Mouse (Mus musculus) E14TG2a.4 (cell line): Measurements from ENCODE around the gene Tet1.

ENCODE experiments used
- H3K27me3 ChIP-seq: 2 replicates; pipeline ENCODE4 v1.6.1; 2014; ENCODE audit warnings: low read length, control low read depth; ENCODE audit not compliant: insufficient read depth
- H3K36me3 ChIP-seq: 2 replicates; pipeline ENCODE4 v1.6.1; 2014; ENCODE audit warnings: low read length, control low read depth; ENCODE audit not compliant: insufficient read depth
- H3K4me1 ChIP-seq: replicated peaks from 2 replicates; pipeline ENCODE4 v1.6.1; 2014; ENCODE audit warnings: low read depth, low read length, control low read depth
- H3K4me3 ChIP-seq: replicated peaks from 2 replicates; pipeline ENCODE4 v1.5.1; 2014; ENCODE audit warnings: mild to moderate bottlenecking, low read length
- H3K9me3 ChIP-seq: 2 replicates; pipeline ENCODE4 v1.6.1; 2014; ENCODE audit warnings: low read length, control low read depth
- CTCF ChIP-seq: conservative IDR thresholded peaks from 2 replicates; pipeline ENCODE4 v1.5.1; 2014; ENCODE audit warnings: low read length
- NANOG ChIP-seq: IDR thresholded peaks from 2 replicates; pipeline ENCODE4 v1.6.1; 2014; ENCODE audit warnings: borderline replicate concordance, low read length, mixed read lengths
- POU5F1 ChIP-seq: IDR thresholded peaks from 2 replicates; pipeline ENCODE4 v1.6.1; 2014; ENCODE audit warnings: low read length, borderline replicate concordance

The Tet1 gene

DNA sequence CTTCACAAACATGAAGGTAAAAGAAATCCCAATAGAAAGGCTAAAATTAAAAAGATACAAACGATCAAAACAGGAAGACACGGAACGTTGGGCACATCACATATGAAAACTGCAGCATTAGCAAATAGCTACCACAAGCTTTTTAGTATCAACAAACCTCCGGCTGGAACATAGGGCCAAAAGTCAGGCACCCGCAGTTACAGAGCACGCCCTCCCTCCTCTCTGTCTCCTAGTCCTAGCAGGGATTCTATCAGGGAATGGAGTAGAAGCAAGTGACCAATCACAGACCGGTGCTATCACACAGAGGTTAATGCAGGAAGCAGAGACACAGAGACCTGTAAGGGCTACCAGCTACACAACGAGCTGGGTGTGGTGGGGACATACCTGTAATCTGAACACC, 84.3 kb downstream of the Tet1 start:
- Histone ChIP-seq H3K36me3 (peaks cover 100% of the 10 kb centered on the region), H3K9me3 (no peaks in the 10 kb centered on the region), H3K4me3 (no peak overlapping the region), H3K27me3 (no peaks in the 10 kb centered on the region), H3K4me1 (peaks cover 69% of the 10 kb centered on the region)
- TF ChIP-seq NANOG = no peak
- no peak for TF ChIP-seq CTCF
- no peak for TF ChIP-seq POU5F1

DNA sequence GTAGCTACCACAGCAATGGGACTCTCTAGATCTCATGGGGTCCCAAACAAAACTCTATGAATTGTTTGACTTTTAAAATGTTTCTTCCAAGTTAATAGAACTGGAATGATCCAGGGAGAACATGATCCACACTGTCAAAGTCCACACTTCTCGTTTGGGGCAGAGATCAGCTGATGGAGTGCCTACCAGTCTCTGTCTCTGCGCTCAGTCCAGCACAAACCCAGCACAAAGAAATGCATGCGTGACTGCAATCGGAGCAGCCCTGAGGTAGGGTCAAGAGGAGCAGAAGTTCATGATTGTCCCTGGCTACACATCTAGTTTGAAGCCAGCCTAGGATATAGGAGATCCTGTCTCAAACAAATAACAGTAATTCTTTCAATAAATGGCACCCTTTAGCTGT, 85.4 kb downstream of the Tet1 start:
- TF ChIP-seq CTCF (no peak), POU5F1 (no peak), NANOG (no peak)
- Histone ChIP-seq H3K4me3 (no peak overlapping the region), H3K4me1 (peaks cover 60% of the 10 kb centered on the region), H3K36me3 (peaks cover 100% of the 10 kb centered on the region), H3K9me3 (no peaks in the 10 kb centered on the region), H3K27me3 (no peaks in the 10 kb centered on the region)

DNA sequence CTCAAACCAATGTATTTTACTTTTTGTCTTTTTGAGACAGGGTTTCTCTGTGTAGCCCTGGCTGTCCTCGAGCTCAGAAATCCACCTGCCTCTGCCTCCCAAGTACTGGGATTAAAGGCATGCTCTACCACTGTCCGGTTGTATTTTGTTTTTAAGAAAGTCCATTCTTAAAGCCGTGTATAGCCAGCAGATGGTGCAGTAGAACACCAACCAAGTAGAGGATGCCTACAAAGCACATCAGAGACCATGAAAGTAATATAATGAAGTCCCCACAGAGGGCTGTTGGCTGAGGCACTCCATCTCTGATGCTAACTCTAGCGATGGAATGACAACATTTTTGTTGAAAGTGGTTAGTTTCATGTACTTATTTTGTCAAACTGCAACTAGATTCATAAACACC, 98.8 kb downstream of the Tet1 start:
- Histone ChIP-seq H3K4me1 (peaks cover 26% of the 10 kb centered on the region), H3K36me3 (peaks cover 100% of the 10 kb centered on the region), H3K27me3 (no peaks in the 10 kb centered on the region), H3K9me3 (no peaks in the 10 kb centered on the region), H3K4me3 (no peak overlapping the region)
- TF ChIP-seq NANOG (no peak), POU5F1 (no peak), CTCF (no peak)

DNA sequence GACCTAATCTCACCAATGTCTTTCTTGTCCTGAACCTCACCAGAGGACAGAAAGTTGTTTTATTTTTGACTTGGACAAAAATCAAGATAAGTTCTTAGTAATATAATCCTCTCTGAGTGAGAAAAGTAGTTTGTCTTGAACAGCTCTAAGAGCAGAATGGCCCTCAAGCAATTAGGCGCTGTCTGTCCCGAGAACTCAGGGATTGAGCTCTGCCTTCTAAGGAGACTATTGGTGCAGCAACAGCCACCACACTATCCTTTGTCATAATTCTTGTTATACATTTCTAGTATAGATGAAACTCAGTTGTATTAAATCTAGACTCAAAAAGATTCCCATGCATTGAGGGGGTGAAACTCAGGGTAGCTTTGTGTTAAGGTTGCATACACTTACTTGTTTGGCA, 100.0 kb downstream of the Tet1 start:
- TF ChIP-seq NANOG = no peak
- no peak for TF ChIP-seq CTCF
- no peak for TF ChIP-seq POU5F1
- Histone ChIP-seq H3K27me3 (no peaks in the 10 kb centered on the region), H3K9me3 (no peaks in the 10 kb centered on the region), H3K36me3 (peaks cover 97% of the 10 kb centered on the region), H3K4me1 (peaks cover 23% of the 10 kb centered on the region), H3K4me3 (no peak overlapping the region)

DNA sequence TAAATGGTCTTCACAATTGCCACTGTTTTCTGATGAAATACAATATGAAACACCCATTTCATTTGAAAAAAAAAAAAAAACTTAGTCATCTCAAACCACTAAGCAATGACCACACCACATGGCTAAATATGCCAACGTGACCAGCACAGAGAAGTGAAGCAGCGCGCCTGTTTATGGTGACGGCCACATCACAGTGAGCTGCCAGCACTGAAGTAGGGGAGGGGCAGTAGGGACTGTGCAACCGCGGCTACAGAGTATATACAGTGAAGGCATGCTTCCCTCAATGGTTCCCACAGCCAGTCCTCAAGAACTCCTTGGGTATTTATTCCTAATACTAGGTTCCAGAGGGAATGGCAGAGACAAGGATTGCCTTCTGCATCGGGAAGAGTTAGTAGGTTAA, 100.5 kb downstream of the Tet1 start:
- Histone ChIP-seq H3K4me1 (peaks cover 20% of the 10 kb centered on the region), H3K36me3 (peaks cover 97% of the 10 kb centered on the region), H3K9me3 (no peaks in the 10 kb centered on the region), H3K27me3 (no peaks in the 10 kb centered on the region), H3K4me3 (no peak overlapping the region)
- TF ChIP-seq CTCF (no peak), NANOG (no peak), POU5F1 (no peak)

DNA sequence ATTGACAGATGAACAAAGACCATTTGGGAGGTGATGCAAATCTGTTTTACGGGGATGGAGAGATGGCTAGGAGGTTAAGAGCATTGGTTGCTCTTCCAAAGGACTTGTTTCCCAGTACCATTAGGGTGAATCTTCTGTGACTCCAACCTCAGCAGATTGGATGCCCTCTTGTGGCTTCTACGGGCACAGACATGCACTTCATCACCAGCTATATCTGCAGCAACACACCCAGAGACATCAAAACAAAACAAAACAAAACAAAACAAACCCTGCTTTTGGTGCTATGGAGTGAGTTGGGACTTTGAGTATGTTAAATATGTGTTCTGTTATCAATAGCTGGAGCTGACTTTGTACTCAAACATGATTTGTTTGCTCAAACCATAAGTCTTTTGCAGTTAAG, 104.7 kb downstream of the Tet1 start:
- H3K4me1 ChIP-seq = no peaks in the 10 kb centered on the region
- no peaks in the 10 kb centered on the region for H3K9me3 ChIP-seq
- H3K36me3 ChIP-seq = peaks cover 74% of the 10 kb centered on the region
- H3K4me3 ChIP-seq = no peak overlapping the region
- H3K27me3 ChIP-seq = no peaks in the 10 kb centered on the region
- TF ChIP-seq NANOG (no peak), CTCF (peak; percentile 31)

DNA sequence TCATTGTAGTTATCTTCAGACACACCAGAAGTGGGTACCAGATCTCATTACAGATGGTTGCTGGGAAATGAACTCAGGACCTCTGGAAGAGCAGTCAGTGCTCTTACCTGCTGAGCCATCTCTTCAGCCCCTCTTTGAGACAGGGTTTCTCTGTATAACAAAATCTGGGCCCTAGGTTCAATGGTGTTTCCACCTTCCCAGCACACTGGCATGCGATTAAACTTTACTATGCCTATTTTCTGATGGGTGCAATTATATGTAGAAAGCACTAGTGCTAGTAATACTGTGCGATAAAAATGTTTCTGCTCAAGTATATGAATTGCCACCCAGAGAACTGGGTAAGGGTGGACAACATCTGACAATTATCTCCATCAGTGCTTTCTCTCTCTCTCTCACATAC, 105.5 kb downstream of the Tet1 start:
- no peak overlapping the region for H3K4me3 ChIP-seq
- H3K36me3 ChIP-seq = peaks cover 66% of the 10 kb centered on the region
- no peaks in the 10 kb centered on the region for H3K27me3 ChIP-seq
- no peaks in the 10 kb centered on the region for H3K4me1 ChIP-seq
- no peaks in the 10 kb centered on the region for H3K9me3 ChIP-seq
- TF ChIP-seq CTCF (no peak), POU5F1 (no peak), NANOG (no peak)

DNA sequence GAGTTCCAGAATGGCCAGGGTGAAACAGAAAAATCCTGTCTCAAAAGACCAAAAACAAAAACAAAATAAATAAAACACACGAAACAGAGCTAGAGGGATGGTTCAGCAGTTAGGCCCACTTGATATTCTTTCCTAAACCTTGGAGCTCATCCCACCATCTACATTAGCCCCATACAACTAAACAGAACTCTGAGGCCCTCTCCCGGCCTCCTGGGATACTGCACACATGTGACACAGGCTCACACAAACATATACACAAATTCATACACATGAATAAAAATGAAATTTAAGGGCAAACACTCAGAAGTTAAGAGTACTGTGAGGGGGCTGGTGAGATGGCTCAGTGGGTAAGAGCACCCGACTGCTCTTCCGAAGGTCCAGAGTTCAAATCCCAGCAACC, 114.6 kb downstream of the Tet1 start:
- peaks cover 46% of the 10 kb centered on the region for H3K4me1 ChIP-seq
- H3K36me3 ChIP-seq = peaks cover 13% of the 10 kb centered on the region
- H3K27me3 ChIP-seq = no peaks in the 10 kb centered on the region
- H3K4me3 ChIP-seq = no peak overlapping the region
- no peak for TF ChIP-seq POU5F1
- no peak for TF ChIP-seq NANOG
- peak; percentile 24 for TF ChIP-seq CTCF
- no peaks in the 10 kb centered on the region for H3K9me3 ChIP-seq

DNA sequence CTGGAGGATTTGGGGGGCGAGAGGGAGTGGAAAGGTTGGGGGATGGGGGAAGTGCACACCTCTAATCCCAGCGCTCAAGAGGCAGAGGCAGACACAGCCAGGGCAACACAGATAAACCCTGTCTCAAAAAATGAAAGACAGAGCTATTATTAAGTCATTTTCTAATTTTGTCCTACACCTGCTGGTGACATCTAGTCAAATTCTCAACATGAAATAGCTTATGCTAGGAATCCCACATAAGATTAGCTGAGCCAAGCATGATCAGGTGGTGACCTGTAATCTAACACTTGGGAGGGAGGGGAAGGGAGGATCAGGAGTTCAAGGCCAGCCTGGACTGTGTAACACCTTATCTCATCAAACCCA, 115.7 kb downstream of the Tet1 start:
- Histone ChIP-seq H3K36me3 (peaks cover 24% of the 10 kb centered on the region), H3K9me3 (no peaks in the 10 kb centered on the region), H3K27me3 (no peaks in the 10 kb centered on the region), H3K4me1 (peaks cover 56% of the 10 kb centered on the region), H3K4me3 (peak overlapping the region; percentile 92)
- TF ChIP-seq POU5F1 (no peak), NANOG (no peak), CTCF (no peak)
